Mouse (Mus musculus) hindbrain, embryonic 13.5 days (tissue): ENCODE results near the gene Taar7d. TPM values are rescaled to one million over a fixed set of nuclear protein-coding genes. Genes with fewer than 3 reads are reported as not detected.

Source experiments
- ATAC-seq: fragments of 200-750 bp; cut with Nextera tagmentation; 2 replicates; pipeline ENCODE4 v1.8.0; 2017; ENCODE audit warnings: moderate TSS enrichment; ENCODE audit not compliant: low FRiP score
- H3K27ac ChIP-seq: fragments of 300-500 bp; sonication (generic); 2 replicates; pipeline ENCODE4 v1.5.1; 2015; ENCODE audit warnings: inconsistent platforms, mild to moderate bottlenecking, moderate library complexity
- H3K27me3 ChIP-seq: fragments of 300-500 bp; sonication (generic); 2 replicates; pipeline ENCODE4 v1.6.1; 2015; ENCODE audit warnings: mild to moderate bottlenecking, inconsistent platforms
- H3K36me3 ChIP-seq: fragments of 300-500 bp; sonication (generic); 2 replicates; pipeline ENCODE4 v1.6.1; 2015; ENCODE audit warnings: mild to moderate bottlenecking, inconsistent platforms
- H3K4me1 ChIP-seq: fragments of 300-500 bp; sonication (generic); replicated peaks from 2 replicates; pipeline ENCODE4 v1.6.1; 2015; ENCODE audit warnings: inconsistent platforms
- H3K4me2 ChIP-seq: fragments of 300-500 bp; sonication (generic); 2 replicates; pipeline ENCODE4 v1.6.1; 2015; ENCODE audit warnings: inconsistent platforms, mild to moderate bottlenecking, moderate library complexity
- H3K4me3 ChIP-seq: fragments of 300-500 bp; sonication (generic); 2 replicates; pipeline ENCODE4 v1.5.1; 2015; ENCODE audit warnings: mild to moderate bottlenecking, inconsistent platforms
- H3K9ac ChIP-seq: fragments of 300-500 bp; sonication (generic); 2 replicates; pipeline ENCODE4 v1.6.1; 2015; ENCODE audit warnings: mild to moderate bottlenecking, inconsistent platforms
- H3K9me3 ChIP-seq: fragments of 300-500 bp; sonication (generic); 2 replicates; pipeline ENCODE4 v1.6.1; 2016; ENCODE audit warnings: inconsistent platforms
- WGBS: fragments of 180-500 bp; shearing (Covaris S2); methylation state at CpG from one replicate; pipeline ENCODE4 v1.1.7; 2015; 5-methylcytosine and 5-hydroxymethylcytosine counted together
- polyA plus RNA-seq: library from polyadenylated mRNA; unstranded; fragments of >200 nt; fragmentation: Nextera tagmentation; extraction: Ambion mirVana; gene quantifications from 2 replicates; pipeline ENCODE4 v1.2.1, GENCODE M21; 2015

Taar7d gene
- polyA plus RNA-seq, result not detected in 2 replicates

- Histone ChIP-seq H3K36me3 (no peaks in the 10 kb centered on the region), H3K9me3 (no peaks in the 10 kb centered on the region), H3K4me3 (no peak within 1 kb of the TSS), H3K4me1 (no peaks in the 10 kb centered on the region), H3K9ac (no peak within 1 kb of the TSS), H3K4me2 (no peak within 1 kb of the TSS), H3K27ac (no peak within 1 kb of the TSS), H3K27me3 (no peaks in the 10 kb centered on the region)
- no peak for ATAC-seq
These were observed at the start of gene Taar7d for GRCm38 (mm10) chr10:24026922-24027321. Gene Taar7d (plus strand): TSS chr10:24027222.

GRCm38 (mm10) chr10:23977958-23978357, 49.1 kb upstream of the Taar7d start:
- Histone ChIP-seq H3K4me3 (no peak overlapping the region), H3K4me2 (no peak overlapping the region), H3K27me3 (no peaks in the 10 kb centered on the region), H3K27ac (no peak overlapping the region), H3K4me1 (no peaks in the 10 kb centered on the region), H3K36me3 (no peaks in the 10 kb centered on the region), H3K9ac (no peak overlapping the region), H3K9me3 (no peaks in the 10 kb centered on the region)
- no peak for ATAC-seq
- WGBS, result 31% methylated on average over 4 of the region's 4 CpGs

GRCm38 (mm10) chr10:23978901-23979705, 47.9 kb upstream of the Taar7d start:
- no peaks in the 10 kb centered on the region for H3K9me3 ChIP-seq
- no peak overlapping the region for H3K4me3 ChIP-seq
- 45% methylated on average over 16 of the region's 16 CpGs for WGBS

GRCm38 (mm10) chr10:23985546-23985945, 41.5 kb upstream of the Taar7d start, which contains the start of gene Taar6:
Gene Taar6 (minus strand): TSS chr10:23985646.
- Histone ChIP-seq H3K36me3 (no peaks in the 10 kb centered on the region), H3K4me2 (no peak within 1 kb of the TSS), H3K9me3 (no peaks in the 10 kb centered on the region), H3K27ac (no peak within 1 kb of the TSS), H3K27me3 (no peaks in the 10 kb centered on the region), H3K4me3 (no peak within 1 kb of the TSS), H3K4me1 (no peaks in the 10 kb centered on the region), H3K9ac (no peak within 1 kb of the TSS)
- WGBS, result 76% methylated on average over 8 of the region's 8 CpGs
- ATAC-seq, result no peak

More at GRCm38 (mm10) chr10:23978901-23979705, 47.9 kb upstream of the Taar7d start:
- H3K36me3 ChIP-seq, result no peaks in the 10 kb centered on the region
- no peaks in the 10 kb centered on the region for H3K27me3 ChIP-seq
- no peak overlapping the region for H3K27ac ChIP-seq
- H3K4me1 ChIP-seq, result no peaks in the 10 kb centered on the region
- H3K9ac ChIP-seq, result no peak overlapping the region
- no peak overlapping the region for H3K4me2 ChIP-seq
- ATAC-seq, result peak; percentile 89

- no peak overlapping the region for H3K4me3 ChIP-seq
- WGBS, result 83% methylated on average over 5 of the region's 5 CpGs
These were observed 40.6 kb upstream of the Taar7d start for GRCm38 (mm10) chr10:23986419-23986818.

GRCm38 (mm10) chr10:23993381-23993780, 33.6 kb upstream of the Taar7d start, which contains the start of gene Taar7a:
Gene Taar7a (minus strand): TSS chr10:23993481.
- Histone ChIP-seq H3K9me3 (no peaks in the 10 kb centered on the region), H3K4me2 (no peak within 1 kb of the TSS), H3K4me3 (no peak within 1 kb of the TSS), H3K27me3 (no peaks in the 10 kb centered on the region), H3K4me1 (no peaks in the 10 kb centered on the region), H3K27ac (no peak within 1 kb of the TSS), H3K36me3 (no peaks in the 10 kb centered on the region), H3K9ac (no peak within 1 kb of the TSS)
- WGBS, result 91% methylated on average over 3 of the region's 3 CpGs
- ATAC-seq, result no peak

More at GRCm38 (mm10) chr10:23986419-23986818, 40.6 kb upstream of the Taar7d start:
- no peak overlapping the region for H3K27ac ChIP-seq
- no peaks in the 10 kb centered on the region for H3K9me3 ChIP-seq
- ATAC-seq, result no peak
- H3K27me3 ChIP-seq, result no peaks in the 10 kb centered on the region
- H3K4me2 ChIP-seq, result no peak overlapping the region
- H3K4me1 ChIP-seq, result no peaks in the 10 kb centered on the region
- no peak overlapping the region for H3K9ac ChIP-seq
- H3K36me3 ChIP-seq, result no peaks in the 10 kb centered on the region

GRCm38 (mm10) chr10:23999639-24000038, 27.4 kb upstream of the Taar7d start, which contains the start of gene Taar7b:
Gene Taar7b (plus strand): TSS chr10:23999939.
- 93% methylated on average over 1 of the region's 1 CpGs for WGBS
- ATAC-seq, result no peak

GRCm38 (mm10) chr10:24006442-24006841, 20.6 kb upstream of the Taar7d start:
- H3K4me1 ChIP-seq, result no peaks in the 10 kb centered on the region
- H3K36me3 ChIP-seq, result no peaks in the 10 kb centered on the region
- H3K4me3 ChIP-seq, result no peak overlapping the region
- no peak overlapping the region for H3K27ac ChIP-seq
- ATAC-seq, result no peak
- H3K9me3 ChIP-seq, result no peaks in the 10 kb centered on the region
- no peak overlapping the region for H3K9ac ChIP-seq
- no peaks in the 10 kb centered on the region for H3K27me3 ChIP-seq
- no peak overlapping the region for H3K4me2 ChIP-seq
- 88% methylated on average over 1 of the region's 1 CpGs for WGBS

More at GRCm38 (mm10) chr10:23999639-24000038, 27.4 kb upstream of the Taar7d start, which contains the start of gene Taar7b:
- no peak within 1 kb of the TSS for H3K27ac ChIP-seq
- no peaks in the 10 kb centered on the region for H3K36me3 ChIP-seq
- H3K9ac ChIP-seq, result no peak within 1 kb of the TSS
- H3K27me3 ChIP-seq, result no peaks in the 10 kb centered on the region
- H3K4me1 ChIP-seq, result no peaks in the 10 kb centered on the region
- no peak within 1 kb of the TSS for H3K4me2 ChIP-seq
- no peak within 1 kb of the TSS for H3K4me3 ChIP-seq
- no peaks in the 10 kb centered on the region for H3K9me3 ChIP-seq

- ATAC-seq, result no peak
- no peaks in the 10 kb centered on the region for H3K4me1 ChIP-seq
- H3K9me3 ChIP-seq, result no peaks in the 10 kb centered on the region
- H3K9ac ChIP-seq, result no peak overlapping the region
- no peaks in the 10 kb centered on the region for H3K27me3 ChIP-seq
- no peak overlapping the region for H3K27ac ChIP-seq
- H3K36me3 ChIP-seq, result no peaks in the 10 kb centered on the region
- 62% methylated on average over 2 of the region's 2 CpGs for WGBS
- no peak overlapping the region for H3K4me3 ChIP-seq
- no peak overlapping the region for H3K4me2 ChIP-seq
These were observed 20.0 kb upstream of the Taar7d start for GRCm38 (mm10) chr10:24007034-24007433.

GRCm38 (mm10) chr10:24008143-24008542, 18.9 kb upstream of the Taar7d start:
- no peak overlapping the region for H3K27ac ChIP-seq
- H3K4me1 ChIP-seq, result no peaks in the 10 kb centered on the region
- 94% methylated on average over 1 of the region's 1 CpGs for WGBS
- no peaks in the 10 kb centered on the region for H3K27me3 ChIP-seq
- no peak for ATAC-seq
- H3K36me3 ChIP-seq, result no peaks in the 10 kb centered on the region
- no peak overlapping the region for H3K9ac ChIP-seq
- no peak overlapping the region for H3K4me2 ChIP-seq
- no peaks in the 10 kb centered on the region for H3K9me3 ChIP-seq
- no peak overlapping the region for H3K4me3 ChIP-seq

- no peak for ATAC-seq
These were observed 4.3 kb downstream of the Taar7d start for GRCm38 (mm10) chr10:24031347-24031746.

GRCm38 (mm10) chr10:24037314-24037713, 10.3 kb downstream of the Taar7d start, which contains the start of gene Taar7e:
Gene Taar7e (plus strand): TSS chr10:24037614.
- Histone ChIP-seq H3K4me1 (no peaks in the 10 kb centered on the region), H3K27ac (no peak within 1 kb of the TSS), H3K36me3 (no peaks in the 10 kb centered on the region), H3K27me3 (no peaks in the 10 kb centered on the region), H3K4me3 (no peak within 1 kb of the TSS), H3K9me3 (no peaks in the 10 kb centered on the region), H3K4me2 (no peak within 1 kb of the TSS), H3K9ac (no peak within 1 kb of the TSS)
- 91% methylated on average over 2 of the region's 2 CpGs for WGBS
- no peak for ATAC-seq

More at GRCm38 (mm10) chr10:24031347-24031746, 4.3 kb downstream of the Taar7d start:
- Histone ChIP-seq H3K9me3 (no peaks in the 10 kb centered on the region), H3K4me1 (no peaks in the 10 kb centered on the region), H3K36me3 (no peaks in the 10 kb centered on the region), H3K27ac (no peak overlapping the region), H3K27me3 (no peaks in the 10 kb centered on the region), H3K9ac (no peak overlapping the region), H3K4me2 (no peak overlapping the region), H3K4me3 (no peak overlapping the region)
